Mouse (Mus musculus): ENCODE data around the gene Cacnb2.

Gene Cacnb2

GRCm38 (mm10) chr2:14602788-14603187, at the start of gene Cacnb2:
TSS of gene Cacnb2 (plus strand) at chr2:14603088.
- DNase-seq (ENCODE audit: low spot score): no peak

- no peak for DNase-seq (ENCODE audit: low spot score)
Measured at GRCm38 (mm10) chr2:14568020-14568419, 34.9 kb upstream of the Cacnb2 start.

- no peak for DNase-seq (ENCODE audit: low spot score)
Measured at GRCm38 (mm10) chr2:14571300-14571699, 31.6 kb upstream of the Cacnb2 start.

- DNase-seq (ENCODE audit: low spot score): no peak
Measured at GRCm38 (mm10) chr2:14589541-14589940, 13.3 kb upstream of the Cacnb2 start.

- no peak for DNase-seq (ENCODE audit: low spot score)
Measured at GRCm38 (mm10) chr2:14597909-14598563, 4.9 kb upstream of the Cacnb2 start.

DNA sequence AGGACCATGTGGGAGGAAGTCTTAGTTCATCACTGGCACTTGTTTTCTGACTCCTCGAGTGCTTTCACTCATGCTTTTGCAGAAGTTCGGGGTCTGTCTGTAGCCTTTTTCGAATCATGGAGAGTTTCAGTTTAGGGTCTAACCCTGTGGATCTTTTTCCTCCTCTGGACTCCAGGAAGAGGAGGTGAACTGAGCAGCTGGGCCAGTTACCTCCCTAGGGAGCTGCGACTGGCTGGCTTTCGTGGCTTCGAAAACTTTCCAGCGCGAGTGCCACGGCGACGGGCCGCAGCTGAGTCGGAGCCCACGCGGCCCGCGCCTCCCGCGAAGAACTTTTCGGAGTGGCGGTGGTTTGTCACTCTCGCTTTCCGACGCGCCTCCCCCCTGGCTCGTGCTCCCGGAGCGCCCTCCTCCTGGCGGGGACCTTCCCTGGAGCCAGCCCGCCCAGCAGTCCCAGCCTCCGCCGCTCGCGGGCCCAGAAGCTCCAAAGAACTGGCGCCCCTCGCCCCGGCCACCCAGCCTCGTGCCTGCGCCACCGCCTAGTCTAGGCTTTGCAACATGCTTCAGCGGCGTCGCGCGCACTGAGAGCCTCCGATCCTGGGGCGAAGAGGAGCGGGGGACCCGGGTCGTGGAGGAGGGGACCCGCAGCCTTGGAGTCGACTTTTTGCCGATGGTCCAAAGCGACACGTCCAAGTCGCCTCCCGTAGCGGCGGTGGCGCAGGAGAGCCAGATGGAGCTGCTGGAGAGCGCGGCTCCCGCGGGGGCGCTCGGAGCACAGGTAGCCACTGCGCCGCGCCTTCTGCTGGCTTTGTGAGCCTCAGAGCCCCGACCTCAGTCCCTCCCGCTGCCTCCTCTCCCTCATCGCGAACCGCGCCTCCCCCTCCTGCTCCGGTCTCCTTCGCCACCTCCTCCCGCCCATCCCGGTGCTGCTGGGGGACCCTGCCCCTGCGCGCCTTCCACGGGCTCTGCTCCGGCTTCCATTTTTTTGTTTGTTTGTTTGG, 1.2 kb downstream of the Cacnb2 start:
- DNase-seq (ENCODE audit: low spot score): peak; percentile 50

- DNase-seq (ENCODE audit: low spot score): peak; percentile 34
Measured at GRCm38 (mm10) chr2:14604791-14605190, 1.9 kb downstream of the Cacnb2 start.

- DNase-seq (ENCODE audit: low spot score): no peak
Measured at GRCm38 (mm10) chr2:14605207-14605606, 2.3 kb downstream of the Cacnb2 start.

GRCm38 (mm10) chr2:14608606-14609005, 5.7 kb downstream of the Cacnb2 start:
- DNase-seq (ENCODE audit: low spot score): no peak

DNA sequence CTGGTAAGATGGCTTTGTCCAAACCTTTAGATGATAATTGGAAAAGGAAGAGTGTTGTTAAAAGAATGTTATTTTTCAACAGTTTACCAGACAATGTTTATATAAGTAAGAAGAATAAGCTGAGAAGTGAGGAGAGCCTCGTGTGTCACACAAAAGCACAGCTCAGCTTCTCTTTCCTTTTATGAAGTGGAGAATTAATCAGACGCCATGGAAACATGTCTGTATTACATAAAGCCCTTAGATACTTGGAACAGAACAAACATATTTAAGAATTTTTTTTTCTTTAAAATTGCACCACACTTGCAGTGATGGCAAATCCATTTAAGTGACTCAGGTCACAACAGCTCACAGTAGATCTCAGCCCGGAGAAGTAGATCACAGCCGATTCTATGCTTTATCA, 9.8 kb downstream of the Cacnb2 start:
- DNase-seq (ENCODE audit: low spot score): no peak

DNA sequence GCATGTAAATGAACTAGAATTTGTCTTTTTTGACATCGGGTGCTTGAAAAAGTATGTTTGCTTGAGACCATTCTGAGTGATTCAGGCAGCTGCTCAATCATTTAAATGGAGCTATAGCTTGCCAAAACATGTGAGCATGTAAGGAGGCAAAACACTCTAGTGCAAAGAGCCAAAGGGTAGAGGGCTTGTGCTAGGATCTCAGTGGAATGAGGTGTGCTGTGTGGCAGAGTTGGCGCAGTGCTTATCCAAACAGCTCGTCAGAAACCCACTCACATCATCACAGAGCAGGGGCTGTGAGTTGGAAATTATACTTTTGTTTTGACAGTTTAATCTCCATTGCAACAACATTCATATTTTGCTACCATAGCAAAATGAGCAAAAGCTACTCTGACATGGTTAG, 13.5 kb downstream of the Cacnb2 start:
- no peak for DNase-seq (ENCODE audit: low spot score)

DNA sequence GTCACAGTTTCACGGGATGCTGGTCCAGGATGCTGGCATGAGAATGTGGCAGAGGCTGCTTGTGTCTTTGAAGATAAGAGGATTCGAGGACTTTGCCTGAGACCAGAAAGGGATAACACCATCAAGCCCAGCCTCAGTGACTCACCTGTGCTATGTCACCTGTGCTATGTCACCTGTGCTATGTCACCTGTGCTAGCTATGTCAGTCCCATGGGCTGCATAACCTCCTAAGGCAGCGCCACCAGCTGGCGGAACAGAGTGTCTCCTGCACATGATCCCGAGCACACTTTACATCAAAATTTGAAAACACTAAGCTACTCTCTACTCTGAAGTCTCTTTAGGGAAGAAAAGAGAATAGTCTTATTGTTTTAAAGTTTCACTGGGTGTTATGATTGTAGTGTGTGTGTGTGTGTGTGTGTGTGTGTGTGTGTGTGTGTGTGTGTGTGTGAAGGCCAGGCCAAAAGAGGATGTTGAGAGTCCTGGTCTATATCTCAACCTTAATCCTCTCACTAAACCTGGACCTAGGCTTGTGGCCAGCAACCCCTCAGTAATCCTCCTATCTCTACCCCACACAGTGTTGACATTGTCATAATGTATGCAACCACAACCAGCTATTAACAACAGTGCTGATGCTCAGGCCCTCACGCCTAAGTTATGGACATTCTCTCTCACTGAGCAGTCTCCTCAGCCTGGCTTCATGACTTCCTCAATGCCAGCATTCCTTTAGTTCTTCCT, 17.4 kb downstream of the Cacnb2 start:
- DNase-seq (ENCODE audit: low spot score): no peak

- DNase-seq (ENCODE audit: low spot score): no peak
Measured at GRCm38 (mm10) chr2:14620891-14621290, 18.0 kb downstream of the Cacnb2 start.

DNA sequence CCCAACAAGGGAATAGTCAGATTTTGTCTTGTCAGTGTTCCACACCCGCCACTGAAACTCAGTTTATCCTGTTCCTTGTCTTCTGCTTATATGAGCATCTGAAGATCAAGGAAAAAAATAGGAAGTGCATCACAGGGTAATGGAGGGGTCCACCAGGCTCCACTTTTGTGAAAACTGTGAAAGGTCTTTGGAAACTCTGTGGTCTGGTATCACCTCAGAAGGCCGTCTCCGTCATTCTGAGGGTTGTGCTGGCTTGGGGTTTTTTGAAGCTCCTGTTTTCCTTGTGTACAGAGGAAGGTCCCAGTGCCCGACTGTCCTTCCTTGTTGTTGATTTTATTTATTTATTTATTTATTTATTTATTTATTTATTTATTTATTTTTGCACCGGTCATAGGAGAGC, 20.9 kb downstream of the Cacnb2 start:
- DNase-seq (ENCODE audit: low spot score): no peak

DNA sequence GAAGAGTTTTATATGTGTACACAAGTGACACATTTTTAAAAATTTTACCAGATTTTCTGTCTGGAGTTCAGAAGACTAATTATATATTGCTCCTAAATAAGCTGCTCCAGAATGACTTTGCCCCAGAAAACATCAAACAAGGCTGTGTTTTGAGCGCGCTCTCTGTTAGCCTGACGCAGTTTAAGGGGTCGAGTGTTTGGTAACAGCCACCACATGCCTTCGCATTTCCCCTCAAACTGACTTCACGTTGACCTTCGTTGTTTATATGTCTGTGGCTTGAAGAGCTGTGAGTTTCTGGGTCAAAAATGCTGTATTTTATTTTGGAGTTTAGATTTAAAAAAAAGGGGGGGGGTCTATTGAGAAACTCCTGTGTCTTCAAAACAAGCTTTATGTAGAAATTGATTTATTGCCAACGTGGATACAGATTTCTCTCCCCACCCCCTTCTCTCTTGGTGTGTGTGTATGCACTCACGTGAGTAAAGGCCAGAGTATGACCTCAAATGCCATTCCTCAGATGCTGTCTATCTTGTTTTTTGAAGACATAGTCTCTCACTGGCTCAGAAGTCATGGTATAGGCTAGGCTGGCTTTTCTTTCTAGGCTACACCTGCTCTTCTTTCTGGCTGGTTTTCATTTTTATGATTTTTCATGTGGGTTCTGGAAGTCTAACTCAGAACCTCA, 27.1 kb downstream of the Cacnb2 start:
- no peak for DNase-seq (ENCODE audit: low spot score)

GRCm38 (mm10) chr2:14631590-14631989, 28.7 kb downstream of the Cacnb2 start:
- no peak for DNase-seq (ENCODE audit: low spot score)

DNA sequence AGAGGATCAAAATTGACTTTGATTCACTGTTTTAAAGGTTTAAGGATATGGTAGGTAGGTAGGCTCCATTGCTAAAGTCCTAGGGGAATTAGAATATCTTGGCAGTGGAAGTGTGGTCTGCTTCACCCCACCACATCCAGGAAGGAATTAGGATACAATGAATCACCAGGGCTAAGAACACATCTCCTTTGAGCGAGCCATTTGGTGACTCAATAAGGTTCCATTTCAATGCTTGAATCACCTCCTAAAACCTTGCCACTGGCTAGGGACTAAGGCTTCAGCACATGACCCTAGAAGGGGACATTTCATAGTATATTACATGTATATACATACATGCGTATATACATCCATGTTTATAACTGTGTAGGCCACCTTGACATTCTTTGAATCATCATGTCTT, 30.3 kb downstream of the Cacnb2 start:
- DNase-seq (ENCODE audit: low spot score): no peak

DNA sequence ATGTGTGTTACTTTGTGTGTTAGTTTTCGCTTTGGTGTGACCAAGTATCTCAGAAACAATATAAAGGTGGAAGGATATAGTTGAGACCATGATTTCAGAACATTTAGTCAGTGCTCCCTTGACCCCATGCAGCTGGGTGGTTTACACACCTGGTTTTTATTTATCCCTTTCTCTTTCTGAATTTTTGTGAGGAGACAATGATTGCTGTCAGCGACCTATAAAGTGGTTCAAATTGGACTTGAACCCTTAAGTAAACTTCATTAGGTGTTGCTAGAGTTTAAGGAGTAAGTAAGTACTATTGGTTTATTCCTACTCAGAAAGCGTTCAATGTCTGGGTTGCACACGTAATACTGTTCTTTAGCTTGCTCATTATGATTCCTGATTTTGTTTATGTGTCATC, 36.4 kb downstream of the Cacnb2 start:
- DNase-seq (ENCODE audit: low spot score): no peak

DNA sequence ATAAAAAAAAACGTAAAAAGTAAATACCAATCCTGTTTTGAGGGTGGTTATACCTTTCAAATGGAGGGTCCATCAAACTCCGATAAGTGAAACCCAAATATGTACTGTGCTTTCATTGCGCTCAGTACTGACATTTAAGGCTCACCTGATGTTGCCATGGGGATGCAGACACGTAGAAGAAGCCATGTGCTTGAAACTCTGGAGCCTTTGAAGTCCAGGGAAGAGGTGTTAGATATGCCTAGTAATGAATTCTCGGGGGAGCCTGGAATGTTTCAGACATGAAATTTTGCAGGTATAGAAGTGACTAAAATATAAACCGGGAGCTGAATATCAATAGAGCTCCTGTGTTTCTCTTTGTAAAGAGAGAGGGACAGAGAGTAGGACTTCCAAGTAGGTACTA, 37.0 kb downstream of the Cacnb2 start:
- no peak for DNase-seq (ENCODE audit: low spot score)

GRCm38 (mm10) chr2:14641040-14641439, 38.2 kb downstream of the Cacnb2 start:
- no peak for DNase-seq (ENCODE audit: low spot score)

- DNase-seq (ENCODE audit: low spot score): no peak
Measured at GRCm38 (mm10) chr2:14651268-14651667, 48.4 kb downstream of the Cacnb2 start.

DNA sequence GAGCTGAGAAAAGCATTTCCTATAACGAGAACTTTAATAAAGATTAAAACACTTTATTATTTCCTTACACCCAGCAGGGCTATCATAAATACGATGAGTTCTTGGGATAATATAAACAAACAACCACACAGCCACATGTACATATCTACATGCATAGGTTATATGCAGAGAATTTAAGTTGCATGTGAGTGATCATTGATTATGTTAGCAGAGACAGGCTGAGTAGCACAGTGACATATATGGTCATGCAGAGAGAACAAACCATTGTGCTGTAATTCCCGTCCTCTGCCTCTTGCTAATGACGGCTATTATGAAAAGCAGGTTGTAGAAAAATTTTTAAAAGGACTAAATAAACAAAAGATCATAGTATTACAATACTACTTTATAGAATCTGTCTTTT, 53.8 kb downstream of the Cacnb2 start:
- no peak for DNase-seq (ENCODE audit: low spot score)
